Mouse (Mus musculus): ENCODE results near the gene Serpinb11. TPM values are rescaled to one million over a fixed set of nuclear protein-coding genes. Genes with fewer than 3 reads are reported as not detected.

Gene Serpinb11
- polyA plus RNA-seq (2014; fragmentation: Nextera tagmentation; extraction: Ambion mirVana) = 0.25 TPM in 1 of 2 replicates, not detected in the other

GRCm38 (mm10) chr1:107360898-107361297 is at the start of gene Serpinb11:
Gene Serpinb11, plus strand, starts transcription at chr1:107361198.
- no peak within 1 kb of the TSS for H3K27ac ChIP-seq (ENCODE audit: low read depth, low read length)
- no peak within 1 kb of the TSS for H3K4me3 ChIP-seq (ENCODE audit: low read depth, low read length)
- no peaks in the 10 kb centered on the region for H3K9me3 ChIP-seq (ENCODE audit: control insufficient read depth, low read length)
- DNase-seq (ENCODE audit: low spot score) (no peak), ATAC-seq (ENCODE audit: low FRiP score) (no peak)
- 74% methylated on average over 1 of the region's 1 CpGs for WGBS
- no peaks in the 10 kb centered on the region for H3K27me3 ChIP-seq (ENCODE audit: control insufficient read depth, insufficient read depth, low read length)
- no peak within 1 kb of the TSS for H3K9ac ChIP-seq (ENCODE audit: low read depth, low read length)
- H3K4me1 ChIP-seq (replicated peaks; ENCODE audit: control insufficient read depth, insufficient read depth, low read length) = no peaks in the 10 kb centered on the region
- H3K4me2 ChIP-seq (replicated peaks; ENCODE audit: low read depth, low read length) = no peak within 1 kb of the TSS
- no peaks in the 10 kb centered on the region for H3K36me3 ChIP-seq (ENCODE audit: control insufficient read depth, insufficient read depth, low read length)

GRCm38 (mm10) chr1:107345979-107346378 is 15.0 kb upstream of the Serpinb11 start:
- no peaks in the 10 kb centered on the region for H3K4me1 ChIP-seq (replicated peaks; ENCODE audit: control insufficient read depth, insufficient read depth, low read length)
- H3K36me3 ChIP-seq (ENCODE audit: control insufficient read depth, insufficient read depth, low read length) = no peaks in the 10 kb centered on the region
- H3K9ac ChIP-seq (ENCODE audit: low read depth, low read length) = no peak overlapping the region
- no peak overlapping the region for H3K4me2 ChIP-seq (replicated peaks; ENCODE audit: low read depth, low read length)
- no peaks in the 10 kb centered on the region for H3K9me3 ChIP-seq (ENCODE audit: control insufficient read depth, low read length)
- DNase-seq (ENCODE audit: low spot score) = no peak
- no peak for ATAC-seq (ENCODE audit: low FRiP score)
- H3K27me3 ChIP-seq (ENCODE audit: control insufficient read depth, insufficient read depth, low read length) = no peaks in the 10 kb centered on the region
- H3K4me3 ChIP-seq (ENCODE audit: low read depth, low read length) = no peak overlapping the region
- H3K27ac ChIP-seq (ENCODE audit: low read depth, low read length) = no peak overlapping the region

- Histone ChIP-seq H3K9me3 (ENCODE audit: control insufficient read depth, low read length) (no peaks in the 10 kb centered on the region), H3K9ac (ENCODE audit: low read depth, low read length) (no peak overlapping the region), H3K27me3 (ENCODE audit: control insufficient read depth, insufficient read depth, low read length) (no peaks in the 10 kb centered on the region), H3K4me1 (replicated peaks; ENCODE audit: control insufficient read depth, insufficient read depth, low read length) (no peaks in the 10 kb centered on the region), H3K4me3 (ENCODE audit: low read depth, low read length) (no peak overlapping the region), H3K36me3 (ENCODE audit: control insufficient read depth, insufficient read depth, low read length) (no peaks in the 10 kb centered on the region), H3K27ac (ENCODE audit: low read depth, low read length) (no peak overlapping the region), H3K4me2 (replicated peaks; ENCODE audit: low read depth, low read length) (no peak overlapping the region)
- 96% methylated on average over 2 of the region's 2 CpGs for WGBS
- DNase-seq (ENCODE audit: low spot score) (no peak), ATAC-seq (ENCODE audit: low FRiP score) (no peak)
These were observed 14.2 kb upstream of the Serpinb11 start for GRCm38 (mm10) chr1:107346788-107347187.

GRCm38 (mm10) chr1:107350392-107350791 is 10.6 kb upstream of the Serpinb11 start:
- H3K4me2 ChIP-seq (replicated peaks; ENCODE audit: low read depth, low read length) = no peak overlapping the region
- H3K27me3 ChIP-seq (ENCODE audit: control insufficient read depth, insufficient read depth, low read length) = no peaks in the 10 kb centered on the region
- no peaks in the 10 kb centered on the region for H3K9me3 ChIP-seq (ENCODE audit: control insufficient read depth, low read length)
- no peak for DNase-seq (ENCODE audit: low spot score)
- H3K36me3 ChIP-seq (ENCODE audit: control insufficient read depth, insufficient read depth, low read length) = no peaks in the 10 kb centered on the region
- H3K4me1 ChIP-seq (replicated peaks; ENCODE audit: control insufficient read depth, insufficient read depth, low read length) = no peaks in the 10 kb centered on the region
- no peak overlapping the region for H3K27ac ChIP-seq (ENCODE audit: low read depth, low read length)
- no peak overlapping the region for H3K4me3 ChIP-seq (ENCODE audit: low read depth, low read length)
- no peak overlapping the region for H3K9ac ChIP-seq (ENCODE audit: low read depth, low read length)
- ATAC-seq (ENCODE audit: low FRiP score) = no peak
- 65% methylated on average over 3 of the region's 3 CpGs for WGBS

- Histone ChIP-seq H3K4me2 (replicated peaks; ENCODE audit: low read depth, low read length) (no peak overlapping the region), H3K4me1 (replicated peaks; ENCODE audit: control insufficient read depth, insufficient read depth, low read length) (no peaks in the 10 kb centered on the region), H3K36me3 (ENCODE audit: control insufficient read depth, insufficient read depth, low read length) (no peaks in the 10 kb centered on the region), H3K4me3 (ENCODE audit: low read depth, low read length) (no peak overlapping the region), H3K9ac (ENCODE audit: low read depth, low read length) (no peak overlapping the region), H3K27ac (ENCODE audit: low read depth, low read length) (no peak overlapping the region), H3K27me3 (ENCODE audit: control insufficient read depth, insufficient read depth, low read length) (no peaks in the 10 kb centered on the region), H3K9me3 (ENCODE audit: control insufficient read depth, low read length) (no peaks in the 10 kb centered on the region)
- ATAC-seq (ENCODE audit: low FRiP score) (no peak), DNase-seq (ENCODE audit: low spot score) (no peak)
- WGBS = 82% methylated on average over 2 of the region's 2 CpGs
These were observed 9.9 kb upstream of the Serpinb11 start for GRCm38 (mm10) chr1:107351115-107351514.

GRCm38 (mm10) chr1:107353046-107353445 is 8.0 kb upstream of the Serpinb11 start:
- 47% methylated on average over 3 of the region's 3 CpGs for WGBS
- Histone ChIP-seq H3K36me3 (ENCODE audit: control insufficient read depth, insufficient read depth, low read length) (no peaks in the 10 kb centered on the region), H3K4me2 (replicated peaks; ENCODE audit: low read depth, low read length) (no peak overlapping the region), H3K4me3 (ENCODE audit: low read depth, low read length) (no peak overlapping the region), H3K9me3 (ENCODE audit: control insufficient read depth, low read length) (no peaks in the 10 kb centered on the region), H3K27ac (ENCODE audit: low read depth, low read length) (no peak overlapping the region), H3K4me1 (replicated peaks; ENCODE audit: control insufficient read depth, insufficient read depth, low read length) (no peaks in the 10 kb centered on the region), H3K9ac (ENCODE audit: low read depth, low read length) (no peak overlapping the region), H3K27me3 (ENCODE audit: control insufficient read depth, insufficient read depth, low read length) (no peaks in the 10 kb centered on the region)
- peak; percentile 6 for DNase-seq (ENCODE audit: low spot score)
- no peak for ATAC-seq (ENCODE audit: low FRiP score)

GRCm38 (mm10) chr1:107365973-107366372 is 5.0 kb downstream of the Serpinb11 start:
- no peaks in the 10 kb centered on the region for H3K4me1 ChIP-seq (replicated peaks; ENCODE audit: control insufficient read depth, insufficient read depth, low read length)
- no peaks in the 10 kb centered on the region for H3K36me3 ChIP-seq (ENCODE audit: control insufficient read depth, insufficient read depth, low read length)
- no peak overlapping the region for H3K4me3 ChIP-seq (ENCODE audit: low read depth, low read length)
- H3K9me3 ChIP-seq (ENCODE audit: control insufficient read depth, low read length) = no peaks in the 10 kb centered on the region
- 65% methylated on average over 7 of the region's 7 CpGs for WGBS
- H3K27me3 ChIP-seq (ENCODE audit: control insufficient read depth, insufficient read depth, low read length) = no peaks in the 10 kb centered on the region
- DNase-seq (ENCODE audit: low spot score) (no peak), ATAC-seq (ENCODE audit: low FRiP score) (no peak)
- H3K9ac ChIP-seq (ENCODE audit: low read depth, low read length) = no peak overlapping the region
- H3K4me2 ChIP-seq (replicated peaks; ENCODE audit: low read depth, low read length) = no peak overlapping the region
- no peak overlapping the region for H3K27ac ChIP-seq (ENCODE audit: low read depth, low read length)

GRCm38 (mm10) chr1:107368944-107369343 is 7.9 kb downstream of the Serpinb11 start:
- H3K27ac ChIP-seq (ENCODE audit: low read depth, low read length) = no peak overlapping the region
- ATAC-seq (ENCODE audit: low FRiP score) = no peak
- no peak overlapping the region for H3K4me2 ChIP-seq (replicated peaks; ENCODE audit: low read depth, low read length)
- no peaks in the 10 kb centered on the region for H3K9me3 ChIP-seq (ENCODE audit: control insufficient read depth, low read length)
- no peaks in the 10 kb centered on the region for H3K4me1 ChIP-seq (replicated peaks; ENCODE audit: control insufficient read depth, insufficient read depth, low read length)
- no peaks in the 10 kb centered on the region for H3K36me3 ChIP-seq (ENCODE audit: control insufficient read depth, insufficient read depth, low read length)
- 80% methylated on average over 2 of the region's 2 CpGs for WGBS
- no peak overlapping the region for H3K9ac ChIP-seq (ENCODE audit: low read depth, low read length)
- DNase-seq (ENCODE audit: low spot score) = no peak
- H3K27me3 ChIP-seq (ENCODE audit: control insufficient read depth, insufficient read depth, low read length) = no peaks in the 10 kb centered on the region
- no peak overlapping the region for H3K4me3 ChIP-seq (ENCODE audit: low read depth, low read length)

- no peaks in the 10 kb centered on the region for H3K4me1 ChIP-seq (replicated peaks; ENCODE audit: control insufficient read depth, insufficient read depth, low read length)
- H3K9ac ChIP-seq (ENCODE audit: low read depth, low read length) = no peak overlapping the region
- no peak overlapping the region for H3K27ac ChIP-seq (ENCODE audit: low read depth, low read length)
- no peaks in the 10 kb centered on the region for H3K9me3 ChIP-seq (ENCODE audit: control insufficient read depth, low read length)
- no peaks in the 10 kb centered on the region for H3K36me3 ChIP-seq (ENCODE audit: control insufficient read depth, insufficient read depth, low read length)
- ATAC-seq (ENCODE audit: low FRiP score) = no peak
- H3K4me3 ChIP-seq (ENCODE audit: low read depth, low read length) = no peak overlapping the region
- H3K27me3 ChIP-seq (ENCODE audit: control insufficient read depth, insufficient read depth, low read length) = no peaks in the 10 kb centered on the region
- H3K4me2 ChIP-seq (replicated peaks; ENCODE audit: low read depth, low read length) = no peak overlapping the region
- no peak for DNase-seq (ENCODE audit: low spot score)
- WGBS = 71% methylated on average over 4 of the region's 4 CpGs
These were observed 16.0 kb downstream of the Serpinb11 start for GRCm38 (mm10) chr1:107376952-107377351.
